Mouse (Mus musculus): ENCODE measurements at regions not wholly inside any gene's neighbourhood (a gene's known extent, or its start where the extent isn't known, plus 50 kb on each side); places are given as distances from the start of the nearest gene placed in this dataset.

GRCm38 (mm10) chr8:89316566-89317175 lies 272.7 kb upstream of the Sall1 start:
- no peak for DNase-seq (ENCODE audit: low read depth)
- no peak for TF ChIP-seq CTCF (IDR thresholded peaks at IDR 0.05; ENCODE audit: borderline replicate concordance, extremely low read depth, insufficient read depth, insufficient read length)
- TF ChIP-seq POLR2A (IDR thresholded peaks at IDR 0.05; ENCODE audit: borderline replicate concordance, extremely low read depth, insufficient read depth, insufficient read length, poor library complexity, severe bottlenecking): no peak

DNA sequence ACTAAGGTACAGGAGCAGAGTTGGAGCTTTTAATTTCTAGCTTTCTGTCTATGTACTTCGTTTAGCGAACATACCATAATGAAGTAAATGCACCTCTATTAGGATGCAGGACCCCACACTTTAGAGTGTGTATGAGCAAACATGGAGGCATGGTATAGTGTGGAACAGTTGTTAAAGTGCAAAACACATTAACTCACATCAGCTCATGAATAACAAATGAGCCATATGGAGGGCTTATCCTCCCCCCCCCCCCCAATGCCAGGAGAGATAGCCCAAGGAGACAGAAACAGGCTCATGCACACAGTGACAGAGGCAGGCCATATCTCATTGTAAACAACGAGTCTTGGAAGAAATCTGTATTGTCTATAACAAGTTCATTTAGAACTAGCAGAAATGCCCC lies 270.9 kb upstream of the Sall1 start:
- TF ChIP-seq CTCF (IDR thresholded peaks at IDR 0.05; ENCODE audit: borderline replicate concordance, extremely low read depth, insufficient read depth, insufficient read length) (no peak), POLR2A (IDR thresholded peaks at IDR 0.05; ENCODE audit: borderline replicate concordance, extremely low read depth, insufficient read depth, insufficient read length, poor library complexity, severe bottlenecking) (no peak)
- peak; percentile 53 for DNase-seq (ENCODE audit: low read depth)

DNA sequence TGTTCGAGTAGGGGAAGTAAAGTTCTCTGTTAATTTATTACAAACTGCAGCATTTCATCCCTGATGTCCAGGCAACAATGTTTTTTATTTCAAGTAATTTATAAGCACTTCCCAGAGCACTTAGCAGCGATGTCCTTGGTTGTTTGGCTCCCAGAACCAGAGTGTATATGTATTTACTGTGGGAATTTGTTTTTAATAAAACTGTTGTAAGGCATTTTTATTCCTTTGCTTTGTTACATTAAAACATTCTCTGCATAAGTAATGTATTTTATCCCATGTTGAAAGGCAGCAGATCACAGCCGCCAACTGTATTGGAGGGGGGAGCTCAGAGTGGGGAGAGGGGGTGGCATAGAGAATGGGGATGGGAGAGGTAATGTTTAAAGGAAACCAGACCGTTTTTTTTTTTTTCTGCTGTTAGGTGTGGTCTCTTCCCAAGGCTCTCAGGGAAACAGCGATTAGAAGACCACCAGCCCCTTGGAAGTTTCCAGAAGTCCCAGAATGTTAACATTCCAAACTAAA lies 266.8 kb upstream of the Sall1 start:
- peak; percentile 82 for DNase-seq (ENCODE audit: low read depth)
- no peak for TF ChIP-seq POLR2A (IDR thresholded peaks at IDR 0.05; ENCODE audit: borderline replicate concordance, extremely low read depth, insufficient read depth, insufficient read length, poor library complexity, severe bottlenecking)
- no peak for TF ChIP-seq CTCF (IDR thresholded peaks at IDR 0.05; ENCODE audit: borderline replicate concordance, extremely low read depth, insufficient read depth, insufficient read length)

DNA sequence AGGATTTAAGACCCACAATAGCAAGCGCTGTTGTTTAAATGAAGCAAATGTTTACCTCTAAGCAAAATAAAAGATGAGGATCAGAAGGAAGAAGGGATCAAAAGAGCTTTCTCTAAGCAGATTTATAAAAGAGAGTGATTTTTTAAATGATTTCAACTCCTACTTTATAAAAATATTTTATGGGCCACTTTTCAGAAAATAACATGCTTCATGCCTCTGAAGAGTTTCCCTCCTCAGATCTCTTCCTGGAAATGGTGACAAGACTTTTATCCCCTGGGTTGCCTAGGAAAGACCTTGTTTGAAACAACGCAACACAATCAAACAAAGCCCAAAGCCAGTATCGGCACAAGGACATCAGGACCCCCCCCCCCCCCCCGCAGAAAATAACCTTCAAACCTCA lies 265.6 kb upstream of the Sall1 start:
- TF ChIP-seq POLR2A (IDR thresholded peaks at IDR 0.05; ENCODE audit: borderline replicate concordance, extremely low read depth, insufficient read depth, insufficient read length, poor library complexity, severe bottlenecking) (no peak), CTCF (IDR thresholded peaks at IDR 0.05; ENCODE audit: borderline replicate concordance, extremely low read depth, insufficient read depth, insufficient read length) (no peak)
- peak; percentile 41 for DNase-seq (ENCODE audit: low read depth)

DNA sequence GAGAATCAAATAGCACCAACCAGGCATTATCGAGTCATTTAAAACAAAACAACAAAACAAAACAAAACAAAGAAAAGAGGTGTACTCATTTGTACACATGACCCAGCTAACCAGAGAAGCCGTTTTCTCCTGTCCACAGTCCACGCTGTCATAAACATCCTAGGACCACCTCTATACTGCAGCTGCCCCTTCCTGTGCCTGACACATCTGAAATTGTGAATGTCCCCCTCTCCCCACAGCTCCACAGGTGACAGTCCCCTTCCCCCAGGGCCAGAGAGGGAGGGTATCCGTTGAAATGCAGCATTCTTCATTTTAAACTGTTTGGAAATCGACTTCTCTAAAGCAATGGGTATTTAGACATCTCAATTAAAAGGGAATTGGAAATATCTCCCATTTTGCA lies 265.0 kb upstream of the Sall1 start:
- DNase-seq (ENCODE audit: low read depth): no peak
- TF ChIP-seq POLR2A (IDR thresholded peaks at IDR 0.05; ENCODE audit: borderline replicate concordance, extremely low read depth, insufficient read depth, insufficient read length, poor library complexity, severe bottlenecking) (no peak), CTCF (IDR thresholded peaks at IDR 0.05; ENCODE audit: borderline replicate concordance, extremely low read depth, insufficient read depth, insufficient read length) (no peak)

DNA sequence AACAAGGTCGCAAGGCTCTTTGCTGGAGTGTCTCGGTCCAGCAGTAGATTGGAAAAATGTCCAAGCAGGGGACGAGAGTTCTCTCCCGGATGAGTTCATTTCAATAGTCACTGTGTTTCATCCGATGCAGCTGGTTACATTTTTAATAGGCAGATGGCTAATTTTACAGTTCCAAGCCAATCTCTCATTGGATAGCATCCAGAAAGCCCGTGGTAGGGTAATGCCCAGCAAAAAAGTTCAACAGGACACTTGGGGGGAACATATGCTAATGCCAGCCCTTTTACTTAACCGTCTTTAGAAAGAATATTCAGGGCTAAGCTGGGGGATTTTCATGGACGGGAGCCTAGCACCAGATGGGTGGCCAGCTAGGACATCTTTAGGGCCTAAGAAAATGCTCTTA lies 264.6 kb upstream of the Sall1 start:
- peak; percentile 88 for DNase-seq (ENCODE audit: low read depth)
- no peak for TF ChIP-seq CTCF (IDR thresholded peaks at IDR 0.05; ENCODE audit: borderline replicate concordance, extremely low read depth, insufficient read depth, insufficient read length)
- no peak for TF ChIP-seq POLR2A (IDR thresholded peaks at IDR 0.05; ENCODE audit: borderline replicate concordance, extremely low read depth, insufficient read depth, insufficient read length, poor library complexity, severe bottlenecking)

- DNase-seq (ENCODE audit: low read depth): peak; percentile 42
- no peak for TF ChIP-seq POLR2A (IDR thresholded peaks at IDR 0.05; ENCODE audit: borderline replicate concordance, extremely low read depth, insufficient read depth, insufficient read length, poor library complexity, severe bottlenecking)
- TF ChIP-seq CTCF (IDR thresholded peaks at IDR 0.05; ENCODE audit: borderline replicate concordance, extremely low read depth, insufficient read depth, insufficient read length): no peak
Observed at GRCm38 (mm10) chr8:89307601-89308000, 263.6 kb upstream of the Sall1 start.

DNA sequence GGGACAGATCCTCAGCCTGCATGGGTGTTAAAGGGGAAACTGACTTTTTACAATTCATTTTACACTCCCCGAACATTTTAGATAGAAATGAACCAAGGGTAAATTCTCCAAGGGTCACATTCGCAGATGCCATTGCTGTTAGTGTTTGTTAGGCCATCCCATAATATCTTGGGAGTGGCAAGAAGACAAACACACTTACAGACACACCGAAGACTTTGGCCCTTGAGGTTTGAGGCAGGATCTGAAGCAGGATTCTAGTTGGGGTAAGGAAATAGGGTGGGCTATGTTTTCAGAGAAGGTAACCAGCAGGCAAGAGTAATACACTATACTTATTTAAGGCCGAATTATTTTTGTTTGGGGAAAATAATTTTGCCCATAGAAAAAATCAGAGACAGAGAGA lies 263.1 kb upstream of the Sall1 start:
- no peak for TF ChIP-seq POLR2A (IDR thresholded peaks at IDR 0.05; ENCODE audit: borderline replicate concordance, extremely low read depth, insufficient read depth, insufficient read length, poor library complexity, severe bottlenecking)
- TF ChIP-seq CTCF (IDR thresholded peaks at IDR 0.05; ENCODE audit: borderline replicate concordance, extremely low read depth, insufficient read depth, insufficient read length): no peak
- no peak for DNase-seq (ENCODE audit: low read depth)

DNA sequence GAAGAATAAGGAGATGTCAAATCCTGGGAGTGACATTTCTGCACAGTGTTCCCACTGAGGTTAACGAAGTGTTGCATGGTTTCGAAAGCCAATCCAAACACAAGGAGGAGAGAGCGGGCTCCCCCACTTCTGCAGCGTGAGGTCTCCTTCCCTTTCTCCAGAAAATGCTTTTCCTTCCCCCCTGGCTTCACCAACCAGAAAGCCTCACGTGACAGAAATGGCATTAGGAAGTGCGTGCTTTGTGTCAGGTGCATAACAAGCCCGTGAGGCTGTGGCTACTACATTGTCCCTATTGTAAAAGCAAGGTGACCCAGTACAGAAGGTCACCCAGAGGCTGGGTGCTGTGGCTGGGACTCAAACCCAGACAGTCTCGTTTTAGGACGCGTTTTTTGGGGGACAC lies 260.2 kb upstream of the Sall1 start:
- no peak for TF ChIP-seq CTCF (IDR thresholded peaks at IDR 0.05; ENCODE audit: borderline replicate concordance, extremely low read depth, insufficient read depth, insufficient read length)
- TF ChIP-seq POLR2A (IDR thresholded peaks at IDR 0.05; ENCODE audit: borderline replicate concordance, extremely low read depth, insufficient read depth, insufficient read length, poor library complexity, severe bottlenecking): no peak
- DNase-seq (ENCODE audit: low read depth): no peak

GRCm38 (mm10) chr8:89303326-89303725 lies 259.4 kb upstream of the Sall1 start:
- no peak for DNase-seq (ENCODE audit: low read depth)
- no peak for TF ChIP-seq CTCF (IDR thresholded peaks at IDR 0.05; ENCODE audit: borderline replicate concordance, extremely low read depth, insufficient read depth, insufficient read length)

GRCm38 (mm10) chr8:89299637-89300036 lies 255.7 kb upstream of the Sall1 start:
- TF ChIP-seq CTCF (IDR thresholded peaks at IDR 0.05; ENCODE audit: borderline replicate concordance, extremely low read depth, insufficient read depth, insufficient read length) (no peak), POLR2A (IDR thresholded peaks at IDR 0.05; ENCODE audit: borderline replicate concordance, extremely low read depth, insufficient read depth, insufficient read length, poor library complexity, severe bottlenecking) (no peak)
- DNase-seq (ENCODE audit: low read depth): no peak

DNA sequence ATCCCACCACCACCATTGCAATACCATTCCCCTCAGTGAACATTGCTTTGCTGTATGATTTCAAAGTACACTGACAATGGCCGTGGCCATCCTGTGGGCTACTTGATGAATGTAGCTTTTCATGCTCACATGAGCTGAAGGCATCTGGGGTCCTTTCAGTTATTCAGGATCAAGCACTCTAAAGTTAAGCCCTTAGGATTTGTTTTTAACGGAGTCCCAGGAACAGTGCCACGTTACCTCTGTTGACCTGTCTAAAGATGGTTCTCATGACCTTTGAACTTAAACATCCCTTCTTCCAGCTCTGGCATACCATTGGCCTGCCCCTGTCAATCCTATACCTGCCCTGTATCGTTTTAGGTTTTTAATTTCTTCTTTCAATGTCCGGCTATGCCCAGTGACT lies 251.7 kb upstream of the Sall1 start:
- no peak for TF ChIP-seq POLR2A (IDR thresholded peaks at IDR 0.05; ENCODE audit: borderline replicate concordance, extremely low read depth, insufficient read depth, insufficient read length, poor library complexity, severe bottlenecking)
- no peak for TF ChIP-seq CTCF (IDR thresholded peaks at IDR 0.05; ENCODE audit: borderline replicate concordance, extremely low read depth, insufficient read depth, insufficient read length)
- no peak for DNase-seq (ENCODE audit: low read depth)
